Mouse (Mus musculus): Measurements from ENCODE around the gene Arhgap35. TPM values are rescaled to one million over a fixed set of nuclear protein-coding genes. Genes with fewer than 3 reads are reported as not detected.

Gene Arhgap35
- polyA plus RNA-seq, 1 experiment from 2014 or later, result 23.6 TPM

DNA sequence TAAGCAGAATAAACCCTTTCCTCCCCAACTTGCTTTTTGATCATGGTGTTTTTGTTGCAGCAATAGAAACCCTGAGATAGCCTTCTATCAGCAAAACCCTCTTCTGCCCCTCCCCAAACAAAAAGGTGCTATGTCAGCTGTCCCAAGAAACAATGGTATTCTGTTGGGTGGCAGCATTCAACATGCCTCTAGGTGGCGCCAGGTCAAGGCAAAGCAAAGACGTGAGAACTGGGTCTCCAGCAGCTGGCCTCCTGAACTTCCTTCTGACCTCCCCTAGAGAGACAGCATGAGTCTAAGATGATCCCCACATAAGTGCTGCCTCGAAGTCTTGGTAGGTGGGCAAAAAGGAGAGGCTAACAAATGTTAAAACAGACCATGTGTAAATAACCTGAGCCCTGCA is 107.5 kb downstream of the Arhgap35 start:
- H3K4me3 ChIP-seq, result no peak overlapping the region
- WGBS, result 20% methylated on average over 3 of the region's 3 CpGs
- no peak overlapping the region for H3K27ac ChIP-seq
- no peaks in the 10 kb centered on the region for H3K27me3 ChIP-seq
- no peak for ATAC-seq (ENCODE audit: insufficient number of reproducible peaks, insufficient read depth, low FRiP score, low TSS enrichment, low read depth)
- no peak overlapping the region for H3K4me2 ChIP-seq
- no peaks in the 10 kb centered on the region for H3K4me1 ChIP-seq
- no peaks in the 10 kb centered on the region for H3K9me3 ChIP-seq
- peaks cover 74% of the 10 kb centered on the region for H3K36me3 ChIP-seq
- H3K9ac ChIP-seq, result no peak overlapping the region

DNA sequence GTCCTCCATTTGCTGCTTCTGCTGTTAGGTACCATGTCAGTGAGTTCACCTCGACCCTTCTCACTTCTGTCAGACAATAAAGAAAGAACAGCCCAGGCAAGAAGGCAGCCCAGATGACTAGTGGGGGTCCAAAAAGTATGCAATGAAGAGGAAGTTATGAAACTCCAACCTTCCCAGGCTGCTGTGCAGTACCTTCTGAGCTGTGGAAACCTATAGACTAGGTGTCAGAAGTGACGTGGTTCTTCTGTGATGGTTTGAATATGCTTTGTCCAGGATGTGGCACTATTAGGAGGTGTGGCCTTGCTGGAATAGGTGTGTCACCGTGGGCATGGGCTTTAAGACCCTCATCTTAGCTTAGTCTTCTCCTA is 109.6 kb downstream of the Arhgap35 start:
- no peak overlapping the region for H3K27ac ChIP-seq
- no peak for ATAC-seq (ENCODE audit: insufficient number of reproducible peaks, insufficient read depth, low FRiP score, low TSS enrichment, low read depth)
- no peak overlapping the region for H3K4me2 ChIP-seq
- H3K9me3 ChIP-seq, result no peaks in the 10 kb centered on the region
- no peak overlapping the region for H3K9ac ChIP-seq
- H3K4me1 ChIP-seq, result no peaks in the 10 kb centered on the region
- H3K36me3 ChIP-seq, result peaks cover 72% of the 10 kb centered on the region
- no peaks in the 10 kb centered on the region for H3K27me3 ChIP-seq
- WGBS, result 90% methylated on average over 3 of the region's 3 CpGs
- H3K4me3 ChIP-seq, result no peak overlapping the region

GRCm38 (mm10) chr7:16504573-16505225 is 110.1 kb downstream of the Arhgap35 start:
- Histone ChIP-seq H3K36me3 (peaks cover 71% of the 10 kb centered on the region), H3K4me2 (no peak overlapping the region), H3K9ac (no peak overlapping the region), H3K9me3 (no peaks in the 10 kb centered on the region), H3K27me3 (no peaks in the 10 kb centered on the region), H3K4me3 (no peak overlapping the region), H3K27ac (no peak overlapping the region), H3K4me1 (no peaks in the 10 kb centered on the region)
- 81% methylated on average over 2 of the region's 2 CpGs for whole genome bisulfite sequencing
- ATAC-seq (ENCODE audit: insufficient number of reproducible peaks, insufficient read depth, low FRiP score, low TSS enrichment, low read depth), result no peak

DNA sequence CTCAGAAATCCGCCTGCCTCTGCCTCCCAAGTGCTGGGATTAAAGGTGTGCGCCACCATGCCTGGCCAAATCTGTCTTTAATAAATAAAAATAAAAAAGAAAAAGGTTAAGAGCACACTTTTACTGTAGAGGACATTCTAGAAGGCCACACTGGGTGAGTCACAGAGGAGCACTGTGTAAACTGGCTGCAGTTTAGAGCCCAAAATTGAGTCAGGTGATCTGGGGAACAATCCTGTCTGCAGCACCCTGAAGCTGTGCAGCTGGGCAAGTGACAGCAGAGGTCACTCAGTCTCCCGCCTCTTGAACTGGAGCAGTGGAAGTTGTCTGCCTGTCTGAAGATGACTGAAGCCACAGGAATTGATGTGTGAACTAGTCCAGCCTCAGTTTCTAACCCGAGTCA is 113.2 kb downstream of the Arhgap35 start:
- no peak for ATAC-seq (ENCODE audit: insufficient number of reproducible peaks, insufficient read depth, low FRiP score, low TSS enrichment, low read depth)
- H3K27ac ChIP-seq, result no peak overlapping the region
- H3K4me3 ChIP-seq, result no peak overlapping the region
- H3K9me3 ChIP-seq, result no peaks in the 10 kb centered on the region
- H3K27me3 ChIP-seq, result no peaks in the 10 kb centered on the region
- H3K36me3 ChIP-seq, result peaks cover 84% of the 10 kb centered on the region
- WGBS, result 92% methylated on average over 4 of the region's 4 CpGs
- no peak overlapping the region for H3K4me2 ChIP-seq
- H3K9ac ChIP-seq, result no peak overlapping the region
- H3K4me1 ChIP-seq, result no peaks in the 10 kb centered on the region

- H3K4me3 ChIP-seq, result no peak overlapping the region
- H3K36me3 ChIP-seq, result peaks cover 81% of the 10 kb centered on the region
- H3K9me3 ChIP-seq, result no peaks in the 10 kb centered on the region
- no peak for ATAC-seq (ENCODE audit: insufficient number of reproducible peaks, insufficient read depth, low FRiP score, low TSS enrichment, low read depth)
- no peak overlapping the region for H3K4me2 ChIP-seq
- no peak overlapping the region for H3K27ac ChIP-seq
- 81% methylated on average over 6 of the region's 6 CpGs for WGBS
- H3K9ac ChIP-seq, result no peak overlapping the region
- H3K4me1 ChIP-seq, result no peaks in the 10 kb centered on the region
- no peaks in the 10 kb centered on the region for H3K27me3 ChIP-seq
Observed at GRCm38 (mm10) chr7:16499671-16500104, 115.1 kb downstream of the Arhgap35 start.

- H3K27me3 ChIP-seq, result no peaks in the 10 kb centered on the region
- no peak overlapping the region for H3K4me2 ChIP-seq
- ATAC-seq (ENCODE audit: insufficient number of reproducible peaks, insufficient read depth, low FRiP score, low TSS enrichment, low read depth), result no peak
- peaks cover 54% of the 10 kb centered on the region for H3K36me3 ChIP-seq
- 82% methylated on average over 3 of the region's 3 CpGs for WGBS
- peaks cover 5% of the 10 kb centered on the region; the same call in 1 of the 2 replicates for H3K4me1 ChIP-seq
- no peak overlapping the region for H3K27ac ChIP-seq
- no peak overlapping the region for H3K4me3 ChIP-seq
- H3K9me3 ChIP-seq, result no peaks in the 10 kb centered on the region
- no peak overlapping the region for H3K9ac ChIP-seq
Observed at GRCm38 (mm10) chr7:16496260-16496659, 118.5 kb downstream of the Arhgap35 start.

GRCm38 (mm10) chr7:16493361-16493760 is 121.4 kb downstream of the Arhgap35 start:
- Histone ChIP-seq H3K27ac (no peak overlapping the region), H3K9ac (no peak overlapping the region), H3K4me3 (no peak overlapping the region), H3K36me3 (peaks cover 36% of the 10 kb centered on the region), H3K4me2 (no peak overlapping the region), H3K27me3 (no peaks in the 10 kb centered on the region), H3K9me3 (no peaks in the 10 kb centered on the region), H3K4me1 (peaks cover 5% of the 10 kb centered on the region; the same call in 1 of the 2 replicates)
- ATAC-seq (ENCODE audit: insufficient number of reproducible peaks, insufficient read depth, low FRiP score, low TSS enrichment, low read depth), result no peak
- 35% methylated on average over 2 of the region's 2 CpGs for WGBS

DNA sequence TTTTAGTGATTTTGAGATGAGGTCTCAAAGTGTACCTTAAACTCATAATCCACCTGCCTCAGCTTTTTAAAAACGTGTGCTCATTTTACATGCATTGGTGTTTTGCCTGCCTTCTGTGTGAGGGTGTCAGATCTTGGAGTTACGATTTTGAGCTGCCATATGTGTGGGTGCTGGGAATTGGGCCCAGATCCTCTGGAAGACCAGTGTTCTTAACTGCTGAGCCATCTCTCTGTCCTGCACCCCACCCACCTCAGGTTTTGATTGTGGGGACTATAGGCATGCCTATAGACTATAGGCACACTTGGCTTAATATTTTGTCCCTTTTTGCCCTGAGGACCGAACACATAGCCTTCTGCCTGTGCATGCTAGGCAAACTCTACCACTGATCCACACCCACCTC is 122.6 kb downstream of the Arhgap35 start:
- no peak overlapping the region for H3K4me3 ChIP-seq
- WGBS, result 64% methylated on average over 3 of the region's 3 CpGs
- no peak for ATAC-seq (ENCODE audit: insufficient number of reproducible peaks, insufficient read depth, low FRiP score, low TSS enrichment, low read depth)

DNA sequence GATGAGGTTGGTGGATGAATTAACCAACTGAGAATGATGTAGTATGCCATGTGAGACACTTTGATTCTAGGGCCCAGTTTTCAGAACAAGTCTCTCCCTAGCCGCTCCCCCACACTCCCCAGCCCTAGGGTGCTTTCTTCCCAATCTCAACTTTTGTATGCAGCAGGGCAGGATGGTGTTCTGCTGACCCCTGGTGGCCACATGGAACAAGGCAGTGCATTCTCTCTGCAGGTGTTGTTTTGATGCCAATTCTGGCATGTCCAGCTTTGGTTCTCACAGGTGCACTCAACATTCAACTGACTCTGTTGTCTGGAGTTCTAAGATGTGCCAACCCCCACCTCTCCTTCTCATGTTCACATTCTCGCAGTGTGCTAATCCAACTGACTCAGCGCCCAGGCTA is 123.0 kb downstream of the Arhgap35 start:
- no peak overlapping the region for H3K4me3 ChIP-seq
- H3K9ac ChIP-seq, result no peak overlapping the region

More for the DNA sequence above, 122.6 kb downstream of the Arhgap35 start:
- no peak overlapping the region for H3K27ac ChIP-seq
- H3K4me2 ChIP-seq, result no peak overlapping the region
- H3K9ac ChIP-seq, result no peak overlapping the region
- peaks cover 25% of the 10 kb centered on the region for H3K36me3 ChIP-seq
- H3K4me1 ChIP-seq, result peaks cover 5% of the 10 kb centered on the region; the same call in 1 of the 2 replicates
- H3K27me3 ChIP-seq, result no peaks in the 10 kb centered on the region
- no peaks in the 10 kb centered on the region for H3K9me3 ChIP-seq

DNA sequence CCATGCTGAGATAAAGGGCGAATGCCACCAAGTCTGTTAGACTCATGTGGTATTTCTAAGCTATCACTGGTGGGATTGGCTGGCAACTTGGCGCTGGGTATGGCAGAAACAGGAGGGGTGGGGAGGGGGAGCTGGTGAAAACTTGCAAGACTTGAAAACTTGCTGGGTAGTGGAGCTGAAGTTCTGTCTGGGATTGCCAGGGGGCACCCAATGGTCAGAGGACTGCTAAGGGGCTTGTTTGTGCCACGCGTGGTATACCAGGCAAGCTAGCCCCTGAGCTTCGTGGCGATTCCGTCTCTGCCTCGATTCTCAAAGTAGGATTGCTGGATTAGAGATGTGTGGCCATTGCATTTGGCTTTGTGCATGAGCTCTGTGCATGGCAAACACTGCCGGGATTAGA is 124.8 kb downstream of the Arhgap35 start:
- no peak for ATAC-seq (ENCODE audit: insufficient number of reproducible peaks, insufficient read depth, low FRiP score, low TSS enrichment, low read depth)
- Histone ChIP-seq H3K27ac (no peak overlapping the region), H3K27me3 (no peaks in the 10 kb centered on the region), H3K4me3 (no peak overlapping the region), H3K4me2 (no peak overlapping the region), H3K9ac (no peak overlapping the region), H3K9me3 (no peaks in the 10 kb centered on the region), H3K36me3 (0 out of 2 replicates have a peak, but pooled peaks cover 4% of the 10 kb centered on the region), H3K4me1 (peaks cover 5% of the 10 kb centered on the region; the same call in 1 of the 2 replicates)
- 88% methylated on average over 9 of the region's 9 CpGs for WGBS

More for the DNA sequence above, 123.0 kb downstream of the Arhgap35 start:
- H3K4me2 ChIP-seq, result no peak overlapping the region
- H3K27ac ChIP-seq, result no peak overlapping the region
- peak; percentile 29; the same call in 1 of the 2 replicates for ATAC-seq (ENCODE audit: insufficient number of reproducible peaks, insufficient read depth, low FRiP score, low TSS enrichment, low read depth)
- peaks cover 5% of the 10 kb centered on the region; the same call in 1 of the 2 replicates for H3K4me1 ChIP-seq
- no peaks in the 10 kb centered on the region for H3K9me3 ChIP-seq
- WGBS, result 31% methylated on average over 3 of the region's 3 CpGs
- H3K36me3 ChIP-seq, result peaks cover 20% of the 10 kb centered on the region
- H3K27me3 ChIP-seq, result no peaks in the 10 kb centered on the region

- Histone ChIP-seq H3K27me3 (no peaks in the 10 kb centered on the region), H3K9ac (no peak overlapping the region), H3K4me1 (peaks cover 5% of the 10 kb centered on the region; the same call in 1 of the 2 replicates), H3K4me3 (no peak overlapping the region), H3K4me2 (no peak overlapping the region), H3K36me3 (0 out of 2 replicates have a peak, but pooled peaks cover under 1% of the 10 kb centered on the region), H3K27ac (no peak overlapping the region), H3K9me3 (no peaks in the 10 kb centered on the region)
- no peak for ATAC-seq (ENCODE audit: insufficient number of reproducible peaks, insufficient read depth, low FRiP score, low TSS enrichment, low read depth)
Observed at GRCm38 (mm10) chr7:16488816-16489215, 126.0 kb downstream of the Arhgap35 start.

- no peak within 1 kb of the TSS for H3K9ac ChIP-seq
- peak within 1 kb of the TSS; percentile 33 for H3K4me3 ChIP-seq
- peaks cover 4% of the 10 kb centered on the region; the same call in 1 of the 2 replicates for H3K9me3 ChIP-seq
- H3K4me2 ChIP-seq, result peak within 1 kb of the TSS; percentile 54
- no peak within 1 kb of the TSS for H3K27ac ChIP-seq
- 85% methylated on average over 8 of the region's 8 CpGs for WGBS
- H3K36me3 ChIP-seq, result no peaks in the 10 kb centered on the region
- H3K4me1 ChIP-seq, result peaks cover 17% of the 10 kb centered on the region
- H3K27me3 ChIP-seq, result peaks cover 57% of the 10 kb centered on the region
- ATAC-seq (ENCODE audit: insufficient number of reproducible peaks, insufficient read depth, low FRiP score, low TSS enrichment, low read depth), result no peak
Observed at GRCm38 (mm10) chr7:16477628-16478027, 137.2 kb downstream of the Arhgap35 start, which contains the start of gene Npas1. Gene Npas1, minus strand, starts transcription at chr7:16477728.

All from embryonic facial prominence, embryonic 13.5 days (tissue).